Mouse (Mus musculus): ENCODE data around the gene Gm3250. TPM values are rescaled to one million over a fixed set of nuclear protein-coding genes. Genes with fewer than 3 reads are reported as not detected.

Gene Gm3250
- not detected in 2 replicates for polyA plus RNA-seq (2012; rRNA removed)

GRCm38 (mm10) chr10:77782442-77782841 is at the start of gene Gm3250:
TSS of gene Gm3250 (minus strand) at chr10:77782542.

DNA sequence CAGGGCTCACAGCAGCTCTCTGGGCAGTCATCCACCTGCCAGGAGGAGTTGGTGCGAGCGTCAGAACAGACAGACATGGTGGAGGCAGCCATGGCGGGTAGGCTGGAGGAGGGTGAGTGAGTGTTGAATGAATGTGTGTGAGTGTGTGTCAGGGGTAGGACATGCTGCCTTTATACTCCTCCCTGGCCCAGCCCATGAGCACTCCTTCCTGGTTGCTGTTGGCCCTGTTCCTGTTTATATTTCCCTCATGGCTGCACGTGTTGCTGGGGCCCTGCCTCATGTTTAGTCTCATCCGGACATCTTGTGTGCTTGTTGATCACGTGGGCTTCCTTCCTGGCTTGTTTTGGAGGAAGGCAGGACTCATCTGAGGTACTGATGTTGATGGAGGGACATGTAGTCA is 44.6 kb upstream of the Gm3250 start, which contains the start of gene Krtap10-4:
Krtap10-4 (minus strand) TSS at position 145 of the 400 bp plus-strand sequence.

DNA sequence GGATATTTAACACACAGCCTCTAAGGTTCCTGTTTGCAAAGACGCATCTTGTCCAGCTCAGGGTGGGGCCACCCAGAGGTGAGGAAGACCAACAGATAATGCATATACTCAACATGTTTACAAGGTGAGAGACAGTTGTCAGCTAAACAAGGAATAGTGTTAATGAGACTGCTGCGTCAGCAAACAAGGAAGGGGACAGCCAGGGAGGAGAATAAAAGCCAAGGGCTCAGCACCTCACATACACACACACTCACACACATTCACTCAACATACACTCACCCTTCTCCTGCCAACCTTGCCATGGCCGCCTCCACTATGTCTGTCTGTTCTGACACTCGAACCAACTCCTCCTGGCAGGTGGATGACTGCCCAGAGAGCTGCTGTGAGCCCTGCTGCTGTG is 32.0 kb upstream of the Gm3250 start, which contains the start of gene Gm2696:
Gm2696 (plus strand) TSS at position 301 of the 400 bp plus-strand sequence.

DNA sequence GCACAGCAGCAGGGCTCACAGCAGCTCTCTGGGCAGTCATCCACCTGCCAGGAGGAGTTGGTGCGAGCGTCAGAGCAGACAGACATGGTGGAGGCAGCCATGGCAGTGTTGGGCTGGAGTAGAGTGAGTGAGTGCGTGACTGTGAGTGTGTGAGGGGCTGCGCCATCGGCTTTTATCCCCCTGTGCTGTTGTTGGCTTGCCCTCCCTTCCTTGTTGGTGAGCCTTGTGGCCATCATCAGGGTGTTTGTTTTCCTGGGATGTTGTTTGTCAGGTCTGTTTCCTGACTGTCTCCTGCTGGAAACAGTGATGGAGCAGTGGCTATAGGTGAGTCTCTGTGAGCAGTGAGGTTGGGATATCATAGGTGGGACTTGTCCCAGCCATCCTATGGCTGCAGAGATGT is 29.4 kb upstream of the Gm3250 start, which contains the start of gene Gm9507:
Gm9507 (minus strand) TSS at position 101 of the 400 bp plus-strand sequence.

DNA sequence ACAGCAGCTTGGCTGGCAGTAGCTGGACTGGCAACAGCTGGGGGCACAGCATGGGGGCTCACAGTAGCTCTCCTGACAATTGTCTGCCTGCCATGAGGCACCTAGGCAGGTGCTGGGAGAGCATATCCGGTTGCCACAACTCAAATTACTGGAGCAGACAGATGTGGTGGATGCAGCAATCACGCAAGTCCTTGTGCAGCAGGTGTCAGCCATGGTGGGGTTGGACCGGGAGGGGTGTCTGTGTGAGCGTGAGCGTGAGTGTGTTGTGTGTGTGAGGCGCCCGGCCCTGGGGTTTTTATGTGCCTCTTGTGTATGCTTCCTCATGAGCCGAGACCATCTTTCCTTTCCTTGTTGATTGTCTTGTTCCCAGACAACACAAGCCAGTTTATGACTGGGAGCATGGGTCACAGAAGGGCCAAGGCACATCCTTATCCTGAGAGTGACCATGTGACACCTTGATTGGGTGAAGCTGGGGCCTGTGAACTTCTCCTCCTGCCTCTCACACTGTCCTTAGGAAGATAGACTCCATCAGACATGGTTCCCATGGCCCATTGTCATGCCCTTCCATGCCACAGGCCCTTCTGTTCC is 16.7 kb upstream of the Gm3250 start, which contains the start of gene Gm19668:
Gm19668 (minus strand) TSS at position 213 of the 588 bp plus-strand sequence.

GRCm38 (mm10) chr10:77794976-77795375 is 12.6 kb upstream of the Gm3250 start, which contains the start of gene Gm9639:
TSS of gene Gm9639 (minus strand) at chr10:77795076.

GRCm38 (mm10) chr10:77787876-77788275 is 5.5 kb upstream of the Gm3250 start, which contains the start of gene Gm7137:
TSS of gene Gm7137 (minus strand) at chr10:77788200.

GRCm38 (mm10) chr10:77776844-77777243 is 5.5 kb downstream of the Gm3250 start, which contains the start of gene Gm7138:
TSS of gene Gm7138 (minus strand) at chr10:77776944.

DNA sequence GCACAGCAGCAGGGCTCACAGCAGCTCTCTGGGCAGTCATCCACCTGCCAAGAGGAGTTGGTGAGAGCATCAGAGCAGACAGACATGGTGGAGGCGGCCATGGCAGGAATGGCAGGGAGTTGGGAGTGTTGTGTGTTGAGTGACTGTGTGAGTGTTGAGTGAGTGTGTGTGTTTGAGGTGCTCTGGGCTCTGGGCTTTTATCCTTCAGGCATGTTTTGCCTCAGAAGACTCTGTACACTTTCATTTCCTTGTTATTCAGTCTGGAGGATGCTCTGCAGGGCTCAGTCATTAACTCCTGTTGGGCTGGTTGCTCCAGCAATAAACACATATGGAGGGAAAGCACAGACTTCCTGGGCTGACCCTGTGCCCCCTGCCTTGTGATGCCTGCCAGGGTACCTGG is 11.1 kb downstream of the Gm3250 start, which contains the start of gene Gm3238:
Gm3238 (minus strand) TSS at position 101 of the 400 bp plus-strand sequence.

DNA sequence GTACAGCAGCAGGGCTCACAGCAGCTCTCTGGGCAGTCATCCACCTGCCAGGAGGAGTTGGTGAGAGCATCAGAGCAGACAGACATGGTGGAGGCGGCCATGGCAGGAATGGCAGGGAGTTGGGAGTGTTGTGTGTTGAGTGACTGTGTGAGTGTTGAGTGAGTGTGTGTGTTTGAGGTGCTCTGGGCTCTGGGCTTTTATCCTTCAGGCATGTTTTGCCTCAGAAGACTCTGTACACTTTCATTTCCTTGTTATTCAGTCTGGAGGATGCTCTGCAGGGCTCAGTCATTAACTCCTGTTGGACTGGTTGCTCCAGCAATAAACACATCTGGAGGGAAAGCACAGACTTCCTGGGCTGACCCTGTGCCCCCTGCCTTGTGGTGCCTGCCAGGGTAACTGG is 22.8 kb downstream of the Gm3250 start, which contains the start of gene Gm3233:
Gm3233 (minus strand) TSS at position 101 of the 400 bp plus-strand sequence.

DNA sequence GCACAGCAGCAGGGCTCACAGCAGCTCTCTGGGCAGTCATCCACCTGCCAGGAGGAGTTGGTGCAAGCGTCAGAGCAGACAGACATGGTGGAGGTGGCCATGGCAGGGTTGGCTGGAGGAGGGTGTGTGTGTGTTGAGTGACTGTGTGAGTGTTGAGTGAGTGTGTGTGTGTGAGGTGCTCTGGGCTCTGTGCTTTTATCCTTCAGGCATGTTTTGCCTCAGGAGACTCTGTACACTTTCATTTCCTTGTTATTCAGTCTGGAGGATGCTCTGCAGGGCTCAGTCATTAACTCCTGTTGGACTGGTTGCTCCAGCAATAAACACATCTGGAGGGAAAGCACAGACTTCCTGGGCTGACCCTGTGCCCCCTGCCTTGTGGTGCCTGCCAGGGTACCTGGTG is 31.1 kb downstream of the Gm3250 start, which contains the start of gene Gm9736:
Gm9736 (minus strand) TSS at position 101 of the 400 bp plus-strand sequence.

DNA sequence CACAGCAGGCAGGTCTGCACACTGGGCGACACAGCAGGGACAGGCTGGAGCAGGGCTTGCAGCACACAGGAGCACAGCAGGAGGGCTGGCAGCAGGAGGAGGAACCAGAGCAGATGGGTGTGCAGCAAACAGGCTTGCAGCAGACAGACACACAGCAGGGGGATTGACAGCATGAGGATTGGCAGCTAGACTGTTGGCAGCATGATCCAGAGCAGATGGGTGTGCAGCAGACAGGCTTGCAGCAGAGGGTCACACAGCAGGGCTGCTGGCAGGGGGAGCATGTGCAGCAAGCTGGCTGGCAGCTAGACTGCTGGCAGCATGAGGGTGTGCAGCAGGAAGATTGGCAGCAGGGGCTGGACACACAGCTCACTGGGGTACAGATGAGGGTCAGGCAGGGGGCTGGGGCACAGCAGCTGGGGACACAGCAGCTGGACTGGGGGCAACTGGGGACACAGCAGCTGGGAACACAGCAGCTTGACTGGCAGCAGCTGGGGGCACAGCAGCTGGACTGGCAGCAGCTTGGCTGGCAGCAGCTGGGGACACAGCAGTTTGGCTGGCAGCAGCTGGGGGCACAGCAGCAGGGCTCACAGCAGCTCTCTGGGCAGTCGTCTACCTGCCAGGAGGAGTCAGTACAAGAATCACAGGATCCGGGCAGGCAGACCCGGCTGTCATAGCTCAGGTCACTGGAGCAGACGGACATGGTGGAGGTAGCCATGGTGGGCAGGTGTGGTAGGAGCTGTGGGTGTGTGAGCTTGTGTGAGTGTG is 40.2 kb downstream of the Gm3250 start, which contains the start of gene Gm18596:
Gm18596 (minus strand) TSS at position 715 of the 765 bp plus-strand sequence.

Other genes starting within 250 kb of the Gm3250 start
- gene Pttg1ip, start 200.8 kb downstream of the Gm3250 start, polyA plus RNA-seq (2012; rRNA removed), result 68.2 and 79.0 TPM in 2 replicates
- 396 and 401 TPM in 2 replicates for gene Sumo3, start 176.4 kb downstream of the Gm3250 start, polyA plus RNA-seq (2012; rRNA removed)
- gene Gm49325, start 176.3 kb downstream of the Gm3250 start, polyA plus RNA-seq (2012; rRNA removed), result 97.1 and 120 TPM in 2 replicates
- gene Ube2g2, start 160.3 kb downstream of the Gm3250 start, polyA plus RNA-seq (2012; rRNA removed), result 63.3 and 68.8 TPM in 2 replicates
- 0.48 and 1.0 TPM in 2 replicates for gene Tspear, start 96.0 kb downstream of the Gm3250 start, polyA plus RNA-seq (2012; rRNA removed)
- gene Gm19402, start 91.8 kb downstream of the Gm3250 start, polyA plus RNA-seq (2012; rRNA removed), result not detected in 2 replicates
- not detected in 2 replicates for gene Gm9508, start 85.3 kb downstream of the Gm3250 start, polyA plus RNA-seq (2012; rRNA removed)
- not detected in 2 replicates for gene Gm10272, start 75.9 kb downstream of the Gm3250 start, polyA plus RNA-seq (2012; rRNA removed)
- gene Gm10024, start 71.1 kb downstream of the Gm3250 start, polyA plus RNA-seq (2012; rRNA removed), result not detected in 2 replicates
- not detected in 2 replicates for gene Gm10142, start 66.7 kb downstream of the Gm3250 start, polyA plus RNA-seq (2012; rRNA removed)
- gene Krtap12-1, start 61.9 kb downstream of the Gm3250 start, polyA plus RNA-seq (2012; rRNA removed), result not detected in 2 replicates
- gene Gm10100, start 56.1 kb downstream of the Gm3250 start, polyA plus RNA-seq (2012; rRNA removed), result not detected in 2 replicates
- gene Gm18596, start 39.9 kb downstream of the Gm3250 start, polyA plus RNA-seq (2012; rRNA removed), result not detected in 2 replicates
- not detected in 2 replicates for gene Gm9736, start 31.2 kb downstream of the Gm3250 start, polyA plus RNA-seq (2012; rRNA removed)
- not detected in 2 replicates for gene Gm3233, start 22.9 kb downstream of the Gm3250 start, polyA plus RNA-seq (2012; rRNA removed)
- not detected in 2 replicates for gene Gm3238, start 11.2 kb downstream of the Gm3250 start, polyA plus RNA-seq (2012; rRNA removed)
- not detected in 2 replicates for gene Gm7138, start 5.6 kb downstream of the Gm3250 start, polyA plus RNA-seq (2012; rRNA removed)
- not detected in 2 replicates for gene Gm7137, start 5.7 kb upstream of the Gm3250 start, polyA plus RNA-seq (2012; rRNA removed)
- not detected in 2 replicates for gene Gm9639, start 12.5 kb upstream of the Gm3250 start, polyA plus RNA-seq (2012; rRNA removed)
- not detected in 2 replicates for gene Gm19668, start 16.6 kb upstream of the Gm3250 start, polyA plus RNA-seq (2012; rRNA removed)
- gene Gm9507, start 29.3 kb upstream of the Gm3250 start, polyA plus RNA-seq (2012; rRNA removed), result not detected in 2 replicates
- gene Gm2696, start 32.1 kb upstream of the Gm3250 start, polyA plus RNA-seq (2012; rRNA removed), result not detected in 2 replicates
- not detected in 2 replicates for gene Krtap10-4, start 44.6 kb upstream of the Gm3250 start, polyA plus RNA-seq (2012; rRNA removed)
- not detected in 2 replicates for gene Krtap10-10, start 53.4 kb upstream of the Gm3250 start, polyA plus RNA-seq (2012; rRNA removed)
- gene Gm36176, start 64.3 kb upstream of the Gm3250 start, polyA plus RNA-seq (2012; rRNA removed), result not detected in 2 replicates
- gene Gm10318, start 70.3 kb upstream of the Gm3250 start, polyA plus RNA-seq (2012; rRNA removed), result not detected in 2 replicates
- not detected in 2 replicates for gene Gm3285, start 79.4 kb upstream of the Gm3250 start, polyA plus RNA-seq (2012; rRNA removed)
- gene Lrrc3, start 120.0 kb upstream of the Gm3250 start, polyA plus RNA-seq (2012; rRNA removed), result 7.8 and 8.8 TPM in 2 replicates
- gene Trpm2, start 188.0 kb upstream of the Gm3250 start, polyA plus RNA-seq (2012; rRNA removed), result 5.5 and 5.7 TPM in 2 replicates
- gene 1810043G02Rik, start 196.0 kb upstream of the Gm3250 start, polyA plus RNA-seq (2012; rRNA removed), result 56.4 and 61.4 TPM in 2 replicates
- 127 and 130 TPM in 2 replicates for gene Pfkl, start 227.5 kb upstream of the Gm3250 start, polyA plus RNA-seq (2012; rRNA removed)

All from central nervous system, embryonic 14 days (tissue).